Mouse (Mus musculus): ENCODE measurements around the gene Emc1. TPM values are rescaled to one million over a fixed set of nuclear protein-coding genes. Genes with fewer than 3 reads are reported as not detected.
A peak's percentile ranks its signal among the peaks of the same experiment; 100 is the strongest.

Gene Emc1
- polyA plus RNA-seq (2017; shearing (Covaris generic)) = 10 to 100 TPM; 19.5 to 25.3 (median 24.8) TPM

DNA sequence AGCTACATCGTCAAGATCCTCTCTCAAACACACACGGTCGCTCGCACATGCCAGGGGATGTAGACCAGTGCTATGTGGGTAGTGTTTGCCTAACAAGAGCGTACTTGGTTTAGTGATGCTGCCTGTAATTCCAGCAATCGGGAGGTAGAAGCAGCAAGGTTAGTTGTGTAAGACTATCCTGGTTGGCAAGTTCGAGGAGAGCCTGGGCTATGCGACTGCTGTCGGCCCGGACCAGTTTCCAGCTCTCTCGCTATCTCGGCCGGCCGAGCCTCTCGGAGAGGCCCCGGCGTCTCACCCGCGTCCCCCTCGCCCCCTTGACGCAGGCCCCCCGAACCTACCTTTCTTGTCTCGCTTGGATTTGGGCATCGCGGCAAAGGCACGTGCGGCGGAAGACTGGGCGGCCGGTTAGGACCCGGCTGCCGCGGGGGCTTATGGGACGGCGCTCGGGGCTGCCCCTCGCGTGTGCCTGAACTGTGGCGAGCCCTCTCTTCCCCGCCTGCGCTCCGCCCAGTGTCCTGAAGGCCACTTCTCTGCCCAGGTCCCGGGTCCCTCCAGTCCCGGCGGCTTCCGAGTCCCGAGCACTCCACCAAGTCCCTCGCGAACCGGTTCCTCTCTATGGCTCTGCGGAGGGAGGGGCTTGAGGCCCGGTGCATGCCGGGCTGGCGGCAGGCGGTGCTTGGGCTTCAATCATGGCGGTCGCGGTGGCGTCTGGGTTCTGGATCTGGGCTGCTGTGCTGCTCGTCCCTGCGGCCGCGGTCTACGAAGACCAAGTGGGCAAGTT, at the start of gene Emc1, which contains the start of the genes Mrto4 and Ubr4:
Gene Emc1, plus strand, starts transcription at position 657 of the 781 bp plus-strand sequence.
Gene Mrto4, minus strand, starts transcription at position 646 of the 781 bp plus-strand sequence.
Gene Ubr4, plus strand, starts transcription at position 679 of the 781 bp plus-strand sequence.
- peak; percentile 98 for ATAC-seq

DNA sequence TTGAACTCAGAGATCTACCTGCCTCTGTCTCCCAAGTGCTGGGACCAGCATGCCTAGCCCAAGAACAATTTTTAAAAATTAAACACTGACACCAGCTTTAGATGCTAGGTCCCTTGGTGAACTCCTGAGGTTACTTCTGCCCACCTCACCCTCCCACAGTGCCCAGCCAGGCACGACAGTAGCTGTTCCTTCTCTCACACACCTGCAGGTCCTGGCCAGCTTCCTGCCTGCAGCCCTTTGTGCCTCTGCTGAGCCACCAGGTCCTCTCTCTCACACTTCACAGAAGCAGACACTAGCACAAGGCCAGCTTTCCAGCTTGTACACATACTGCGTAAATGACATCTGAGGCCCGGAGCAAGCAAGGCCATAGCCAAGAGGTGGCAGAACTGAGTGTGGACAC, 46.9 kb upstream of the Emc1 start:
- ATAC-seq = no peak

DNA sequence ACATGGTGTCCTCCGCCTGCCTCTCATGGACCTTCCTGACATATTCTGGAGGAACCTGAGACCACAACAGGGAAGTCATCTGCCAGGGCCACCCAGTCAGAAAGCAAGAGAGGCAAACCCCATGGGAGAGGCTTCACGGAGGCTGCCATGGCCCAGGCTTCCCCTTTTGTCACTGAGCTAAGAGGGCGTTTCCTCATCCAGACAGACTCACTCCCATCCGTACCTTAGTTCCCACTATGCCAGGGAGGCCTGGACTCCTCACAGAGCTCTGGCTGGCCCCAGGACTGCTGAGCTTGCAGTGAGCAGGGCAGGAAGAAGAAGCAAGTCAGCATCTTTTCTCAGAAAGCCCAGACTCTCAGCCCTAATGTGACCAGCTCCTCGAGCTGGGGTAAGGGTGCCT, 44.5 kb upstream of the Emc1 start:
- no peak for ATAC-seq

DNA sequence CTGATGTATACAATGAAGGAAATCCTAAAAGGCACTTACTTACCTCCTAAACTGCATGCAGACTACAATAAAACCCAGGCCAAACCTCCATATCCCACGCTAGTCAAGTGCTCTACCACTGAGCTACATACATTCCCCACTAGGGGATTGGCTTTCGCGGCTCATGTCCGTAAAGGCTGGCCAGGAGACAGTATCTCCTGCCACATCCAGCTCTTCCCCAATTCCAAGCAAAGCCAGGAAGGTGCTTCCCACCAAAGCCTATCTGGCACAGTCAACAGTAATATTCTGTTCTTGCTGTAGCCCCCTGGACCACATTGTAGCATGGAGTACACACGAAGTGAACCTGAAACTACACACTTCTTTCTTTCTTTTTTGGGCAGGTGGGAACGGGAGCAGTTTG, 42.7 kb upstream of the Emc1 start:
- no peak for ATAC-seq

DNA sequence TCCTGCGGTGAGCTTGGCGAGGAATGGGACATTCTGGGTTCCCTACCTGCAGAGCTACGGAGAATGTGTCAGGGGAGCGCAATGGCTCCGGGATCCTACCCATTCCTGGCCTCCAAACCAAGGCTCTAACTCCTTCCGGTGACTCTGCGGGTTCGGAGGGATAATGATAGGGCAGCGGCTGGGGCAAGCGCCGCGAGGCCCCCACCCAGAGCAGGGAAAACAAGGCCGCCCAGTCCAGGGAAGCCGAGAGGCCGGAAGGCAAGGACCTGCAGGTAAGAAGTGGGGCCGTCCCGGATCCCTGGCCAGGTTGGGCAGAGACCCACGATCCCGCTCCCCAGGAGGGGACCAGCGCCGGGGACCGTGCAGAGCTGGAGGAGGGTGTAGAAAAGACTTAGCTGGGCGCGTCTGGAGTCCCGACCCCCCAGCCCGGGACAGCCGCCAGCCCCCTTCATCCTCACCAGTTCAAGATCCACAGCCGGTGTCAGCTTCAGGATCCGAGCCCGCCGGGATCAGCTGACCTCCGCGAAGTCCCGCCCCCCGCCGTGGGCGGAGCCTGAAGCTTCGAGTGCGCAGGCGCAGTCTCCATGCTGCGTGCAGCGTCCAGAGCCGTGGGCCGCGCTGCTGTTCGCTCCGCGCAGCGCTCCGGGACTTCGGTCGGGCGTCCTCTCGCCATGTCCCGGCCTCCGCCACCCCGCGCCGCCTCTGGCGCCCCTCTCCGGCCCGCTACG, 42.1 kb upstream of the Emc1 start, which contains the start of the genes Pqlc2 and Akr7a5:
Gene Pqlc2, minus strand, starts transcription at position 538 of the 728 bp plus-strand sequence.
Gene Akr7a5, plus strand, starts transcription at position 574 of the 728 bp plus-strand sequence.
- ATAC-seq = peak; percentile 81

DNA sequence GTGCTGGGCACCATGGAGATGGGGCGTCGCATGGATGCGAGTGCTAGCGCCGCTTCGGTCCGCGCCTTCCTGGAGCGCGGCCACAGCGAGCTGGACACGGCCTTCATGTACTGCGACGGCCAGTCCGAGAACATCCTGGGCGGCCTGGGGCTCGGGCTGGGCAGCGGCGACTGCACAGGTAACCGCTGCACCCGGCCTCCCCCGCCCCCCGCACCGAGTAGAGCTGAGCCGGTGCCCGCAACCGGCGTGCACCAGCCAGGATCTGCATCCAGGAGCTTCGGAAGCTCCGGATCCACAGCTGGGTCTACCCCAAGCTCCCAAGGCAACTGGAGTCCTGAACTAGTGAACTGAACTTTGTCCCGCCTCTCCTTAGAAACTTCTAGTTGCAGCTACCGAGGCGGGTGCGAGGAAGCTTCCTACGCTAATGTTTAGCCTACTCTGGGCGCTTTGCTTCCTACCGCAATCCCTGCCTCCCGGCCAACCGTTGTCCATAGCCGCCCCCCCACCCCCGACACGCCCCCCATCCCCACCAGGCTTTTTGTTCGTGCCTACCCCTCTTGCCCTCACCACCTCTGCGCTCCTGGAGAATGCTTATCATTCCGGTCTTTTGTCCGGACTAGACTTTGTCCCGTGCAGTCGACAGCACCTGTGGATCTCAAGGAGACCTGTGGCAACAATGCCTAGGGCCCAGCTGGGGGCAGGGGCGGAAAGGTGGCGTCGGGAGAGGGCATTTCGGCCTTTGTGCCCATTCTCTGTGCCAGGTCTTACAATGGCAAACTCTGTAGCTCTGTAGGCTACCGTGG, 41.3 kb upstream of the Emc1 start:
- ATAC-seq = peak; percentile 34

DNA sequence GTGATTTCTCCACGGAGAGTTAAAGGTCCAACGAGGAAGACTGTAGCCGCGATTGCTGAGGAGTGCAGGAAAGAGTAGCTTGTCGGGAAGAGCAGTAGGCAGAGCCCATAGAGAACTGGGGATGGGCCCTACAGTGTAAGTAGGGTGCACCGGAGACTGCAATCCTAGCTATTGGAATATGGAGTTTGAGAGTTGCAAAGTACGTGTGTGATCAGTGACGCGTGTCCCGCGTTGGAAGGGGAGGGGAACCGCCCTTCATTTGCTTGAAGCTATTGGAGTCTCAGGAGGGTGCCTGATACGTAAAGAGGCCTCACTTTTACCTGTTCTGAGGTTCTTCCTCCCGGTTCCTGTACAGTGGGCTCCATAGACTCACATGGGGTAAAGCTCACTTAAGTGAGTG, 40.7 kb upstream of the Emc1 start:
- ATAC-seq = no peak

DNA sequence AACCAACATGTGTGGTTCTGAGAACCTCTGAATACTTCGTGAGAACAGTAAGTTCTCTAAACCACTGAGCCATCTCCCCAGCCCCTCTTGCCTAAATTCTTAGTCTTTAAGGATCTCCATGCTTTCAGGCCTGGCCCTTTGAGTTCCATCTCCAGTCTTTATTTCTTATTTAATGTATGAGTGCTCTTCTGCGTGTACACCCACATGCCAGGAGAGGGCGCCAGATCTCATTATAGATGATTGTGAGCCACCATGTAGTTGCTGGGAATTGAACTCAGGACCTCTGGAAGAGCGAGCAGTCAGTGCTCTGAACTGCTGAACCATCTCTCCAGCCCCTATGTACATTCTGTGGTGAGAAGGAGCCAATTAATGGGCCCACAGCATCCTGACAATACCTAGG, 39.8 kb upstream of the Emc1 start:
- ATAC-seq = no peak

DNA sequence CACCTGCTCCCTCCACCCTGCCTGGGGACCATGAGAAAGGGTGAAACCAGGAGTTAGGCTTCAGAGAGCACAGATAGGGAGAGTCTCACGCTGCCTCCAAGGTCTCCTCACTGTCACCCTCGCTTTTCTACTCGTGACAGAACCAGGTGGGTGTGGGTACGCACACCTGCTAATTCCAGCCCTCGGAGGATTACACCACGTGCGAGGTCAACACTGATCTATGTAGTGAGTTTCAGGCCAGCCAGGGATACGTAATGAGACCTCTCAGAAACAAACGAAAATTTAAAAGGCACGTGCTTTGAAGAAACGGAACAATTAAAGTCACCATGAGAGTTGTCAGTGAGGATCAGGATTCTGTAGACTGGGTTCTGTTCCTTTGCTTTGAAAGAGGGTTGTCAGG, 33.9 kb upstream of the Emc1 start:
- ATAC-seq = no peak

DNA sequence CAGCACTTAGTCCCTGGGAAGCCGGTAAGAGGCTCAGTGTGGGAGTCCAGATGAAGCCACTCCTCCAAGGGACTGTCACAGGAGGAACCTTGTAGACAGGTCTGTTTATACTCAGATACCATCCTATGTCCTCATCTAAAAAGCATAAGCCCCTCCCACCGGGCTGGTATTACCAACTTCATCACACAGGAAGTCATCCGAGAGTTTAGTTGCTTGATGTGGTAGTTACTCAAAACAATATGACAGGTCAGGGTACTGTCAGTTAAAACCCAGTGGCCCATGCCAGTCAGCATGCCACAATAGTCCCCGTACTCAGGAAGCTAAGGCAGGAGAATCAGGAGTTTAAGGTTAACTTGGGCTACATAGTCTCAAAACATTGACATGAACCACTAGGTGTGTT, 32.6 kb upstream of the Emc1 start:
- peak; percentile 68 for ATAC-seq

DNA sequence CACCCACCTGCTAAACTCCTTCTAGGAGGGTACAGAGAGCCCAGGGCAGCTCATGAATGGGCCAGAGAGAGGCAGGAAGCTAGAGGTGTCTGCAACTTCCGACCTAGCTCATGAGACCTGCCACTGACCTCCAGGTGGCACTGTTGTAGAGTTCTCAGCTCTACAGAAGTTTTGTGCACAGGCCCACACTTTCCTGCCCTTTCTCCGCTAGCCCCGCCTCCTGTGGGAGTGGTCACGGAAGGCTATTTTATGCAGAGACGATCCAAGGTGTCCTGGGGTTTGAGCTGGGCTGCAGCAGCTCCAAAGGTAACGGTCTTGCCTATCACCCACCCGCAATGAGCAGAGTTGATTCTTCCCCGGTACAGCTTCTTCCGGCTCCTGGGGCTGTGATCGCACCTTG, 21.8 kb upstream of the Emc1 start:
- ATAC-seq = peak; percentile 100

DNA sequence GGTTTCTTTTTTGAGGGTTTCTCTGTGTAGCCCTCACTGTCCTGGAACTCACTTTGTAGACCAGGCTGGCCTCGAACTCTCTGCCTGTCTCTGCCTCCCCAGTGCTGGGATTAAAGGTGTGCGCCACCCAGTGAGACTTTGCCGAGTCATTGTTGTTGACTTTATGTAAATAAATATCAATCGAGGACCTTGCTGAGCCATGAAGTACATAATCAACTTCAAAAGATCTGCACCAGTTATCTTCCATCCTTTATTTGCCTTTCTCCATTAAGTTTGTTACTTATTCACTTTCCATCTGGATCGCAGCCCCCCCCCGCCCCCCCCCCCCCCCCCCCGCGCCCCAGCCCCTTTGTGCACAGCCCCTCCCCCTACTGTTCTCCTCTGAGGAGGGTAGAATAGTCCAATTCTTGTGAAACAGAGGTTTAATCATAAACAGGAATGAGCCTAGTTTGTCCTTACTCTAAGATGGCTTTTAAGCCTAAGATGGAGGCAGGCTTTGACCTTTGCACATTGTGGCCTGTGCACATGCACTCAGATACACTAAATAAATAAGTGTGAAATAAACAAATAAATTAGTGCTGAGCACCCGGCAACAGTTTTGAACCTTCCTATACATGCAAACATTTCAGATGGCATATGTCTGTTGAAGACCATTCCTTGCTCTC, 17.6 kb upstream of the Emc1 start:
- ATAC-seq = no peak

DNA sequence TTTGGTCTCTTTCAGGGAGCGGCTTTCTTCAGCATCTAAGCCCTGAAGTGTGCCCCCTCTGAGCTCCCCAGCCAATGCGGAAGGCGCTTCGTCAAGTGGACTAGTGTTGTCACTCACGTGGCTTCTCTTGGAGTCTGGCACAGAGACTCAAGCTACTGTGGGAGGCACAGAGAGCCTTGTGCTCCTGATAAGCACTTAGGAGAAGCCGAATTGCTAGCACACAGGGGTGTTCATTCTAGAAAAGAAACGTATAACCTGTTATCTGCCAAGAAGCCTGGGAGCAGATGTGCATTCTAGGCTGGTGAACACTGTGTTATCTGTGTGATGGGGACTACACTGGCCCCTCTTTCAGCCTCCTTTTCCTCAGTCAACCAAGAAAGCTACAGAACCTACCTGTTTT, 16.9 kb upstream of the Emc1 start:
- no peak for ATAC-seq

DNA sequence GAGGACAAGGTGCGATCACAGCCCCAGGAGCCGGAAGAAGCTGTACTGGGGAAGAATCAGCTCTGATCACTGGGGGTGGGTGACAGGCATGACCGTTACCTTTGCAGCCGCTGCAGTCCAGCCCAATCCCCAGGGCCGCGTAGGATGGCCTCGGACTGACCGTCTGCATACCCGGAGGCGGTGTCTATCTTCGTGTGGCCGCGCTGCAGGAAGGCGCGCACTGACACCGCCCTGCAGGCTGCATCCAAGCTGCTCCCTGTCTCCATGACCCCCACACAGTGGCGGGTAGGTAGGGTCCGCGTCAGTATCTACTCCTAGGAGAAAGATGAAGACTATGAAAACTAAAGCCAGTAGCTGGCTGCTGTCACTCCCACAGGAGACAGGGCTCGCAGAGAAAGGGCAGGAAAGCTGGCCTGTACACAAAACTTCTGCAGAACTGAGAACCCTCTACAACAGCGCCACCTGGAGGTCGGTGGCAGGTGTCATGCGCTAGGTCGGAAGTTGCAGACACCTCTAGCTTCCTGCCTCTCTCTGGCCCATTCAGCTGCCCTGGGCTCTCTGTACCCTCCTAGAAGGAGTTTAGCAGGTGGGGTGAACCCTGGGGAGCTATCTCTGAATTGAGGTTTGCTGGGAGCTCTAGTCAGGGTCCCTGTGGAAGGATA, 15.4 kb upstream of the Emc1 start:
- ATAC-seq = peak; percentile 96

DNA sequence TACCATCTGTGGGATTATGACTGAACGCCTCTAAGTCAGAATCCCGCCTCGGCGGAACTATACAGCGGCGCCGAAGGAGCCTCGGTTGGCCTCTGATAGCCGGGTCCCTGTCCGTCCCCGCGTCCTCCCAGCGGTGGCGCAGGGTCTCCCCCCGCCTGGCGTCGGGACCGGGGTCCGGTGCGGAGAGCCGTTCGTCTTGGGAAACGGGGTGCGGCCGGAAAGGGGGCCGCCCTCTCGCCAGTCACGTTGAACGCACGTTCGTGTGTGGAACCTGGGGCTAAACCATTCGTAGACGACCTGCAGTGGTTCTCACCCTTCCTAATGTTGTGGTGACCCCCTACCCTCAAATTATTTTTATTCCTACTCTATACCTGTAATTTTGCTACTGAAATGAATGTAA, 14.2 kb upstream of the Emc1 start:
- no peak for ATAC-seq

DNA sequence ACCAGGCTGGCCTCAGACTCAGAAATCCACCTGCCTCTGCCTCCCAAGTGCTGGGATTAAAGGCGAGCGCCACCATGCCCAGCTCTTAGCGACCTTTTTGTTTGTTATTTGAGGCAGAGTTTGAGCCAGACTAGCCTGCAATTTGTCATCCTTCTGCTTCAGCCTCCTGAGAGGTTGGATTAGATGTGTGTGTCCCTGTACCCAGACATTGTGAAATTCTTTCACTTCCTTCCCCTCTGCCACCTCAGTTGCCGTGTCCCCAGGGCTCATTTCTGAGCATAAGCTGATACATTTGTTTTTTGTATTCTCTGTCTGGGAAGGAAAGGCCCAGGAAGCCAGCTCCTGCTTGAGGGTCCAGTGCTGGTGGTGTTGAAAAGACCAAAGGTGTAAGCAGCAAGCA, 11.6 kb upstream of the Emc1 start:
- no peak for ATAC-seq

DNA sequence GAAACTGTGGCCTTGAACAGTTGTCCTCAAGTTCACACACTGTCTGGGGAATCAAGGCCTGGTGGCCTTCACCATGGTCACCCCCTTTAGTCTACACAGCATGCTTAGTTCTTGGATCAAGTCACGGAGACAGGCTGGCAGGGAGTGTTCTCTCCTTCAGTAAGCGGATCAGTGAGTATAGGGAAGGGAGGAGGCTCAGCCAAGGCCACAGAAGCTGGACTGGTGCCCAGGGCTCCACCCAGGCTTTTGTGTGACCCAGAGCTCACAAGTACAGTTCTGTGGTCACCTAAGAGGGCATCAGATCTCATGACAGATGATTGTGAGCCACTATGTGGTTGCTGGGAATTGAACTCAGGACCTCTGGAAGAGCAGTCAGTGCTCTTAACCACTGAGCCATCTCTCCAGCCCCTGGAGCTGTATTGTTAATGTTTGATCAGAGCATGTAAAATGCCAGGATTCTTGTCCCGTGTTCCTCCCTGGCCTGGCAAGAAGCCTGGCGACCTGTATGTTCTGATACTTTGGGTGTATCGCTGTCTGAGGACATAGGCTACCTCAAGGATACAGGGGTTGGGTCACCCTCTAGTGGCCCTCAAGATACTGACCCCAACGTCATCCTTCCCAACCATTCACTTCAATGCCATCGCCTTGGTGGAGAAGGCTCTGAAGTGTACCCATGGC, 10.7 kb upstream of the Emc1 start:
- ATAC-seq = no peak

DNA sequence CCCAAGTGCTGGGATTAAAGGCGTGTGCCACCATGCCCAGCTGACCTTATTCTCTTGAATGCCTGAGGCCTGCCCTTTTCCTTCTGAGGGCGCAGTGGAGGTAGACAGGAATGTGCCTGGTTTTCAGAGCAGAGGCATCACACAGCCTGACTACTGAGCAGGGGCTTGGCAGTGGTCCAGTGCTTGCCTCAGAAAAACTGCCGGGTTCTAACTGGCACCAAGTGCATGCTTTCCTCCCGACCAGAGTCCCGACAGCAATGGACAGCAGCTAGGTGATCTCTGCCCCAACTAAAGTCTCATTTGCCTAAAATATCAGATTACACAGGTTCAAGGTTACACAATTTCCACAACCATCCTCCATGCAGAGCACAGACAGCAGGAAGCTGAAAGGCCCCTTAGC, 8.7 kb upstream of the Emc1 start:
- no peak for ATAC-seq

DNA sequence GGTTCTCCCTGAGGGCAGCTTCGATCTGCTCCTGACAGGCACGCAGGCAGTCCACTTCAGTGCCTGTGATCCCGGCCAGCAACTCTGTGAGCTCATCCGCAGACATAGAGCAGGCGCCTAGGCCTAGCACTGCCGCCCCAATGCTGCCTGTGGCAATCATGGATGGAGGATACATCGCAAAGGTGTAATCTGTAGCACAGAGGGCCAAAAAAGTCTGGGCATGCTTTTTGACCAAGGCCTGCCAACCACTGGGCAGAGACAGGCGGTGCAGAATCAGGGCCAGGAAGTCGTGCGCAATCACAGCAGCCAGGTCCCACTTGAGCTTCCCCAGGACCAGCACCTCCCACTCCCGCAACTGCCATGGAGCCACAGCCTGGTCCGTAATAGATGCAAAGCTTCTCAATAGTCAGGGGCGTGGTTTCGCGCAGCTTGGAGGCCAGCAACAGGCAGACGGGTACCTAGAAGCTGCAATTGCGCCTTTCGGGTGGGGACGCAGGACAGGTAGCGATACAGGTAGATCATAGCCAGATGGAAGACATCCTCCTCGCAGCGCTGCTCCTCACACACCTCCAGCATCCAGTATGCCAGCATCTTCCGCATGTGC, 6.9 kb upstream of the Emc1 start:
- ATAC-seq = no peak

DNA sequence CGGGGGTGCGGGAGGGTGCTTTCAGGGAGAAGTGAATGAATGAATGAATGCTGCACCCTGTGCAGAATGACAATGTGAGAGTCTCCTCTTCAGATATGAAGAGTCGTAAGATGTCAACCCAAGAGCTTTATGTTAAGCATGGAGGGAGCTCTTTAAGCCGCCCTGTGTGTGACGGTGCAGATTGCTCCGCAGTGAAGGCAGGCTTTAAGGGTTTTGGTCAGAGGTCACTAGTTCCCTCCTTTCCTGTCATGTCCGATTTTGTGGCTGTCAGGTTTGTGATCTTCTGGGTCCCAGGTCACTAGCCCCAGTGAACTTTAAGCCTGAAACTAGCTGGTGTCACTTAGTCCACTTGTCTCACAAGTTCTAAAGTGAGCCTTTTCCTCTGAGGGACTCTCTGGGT, 445 bp downstream of the Emc1 start:
- ATAC-seq = no peak

DNA sequence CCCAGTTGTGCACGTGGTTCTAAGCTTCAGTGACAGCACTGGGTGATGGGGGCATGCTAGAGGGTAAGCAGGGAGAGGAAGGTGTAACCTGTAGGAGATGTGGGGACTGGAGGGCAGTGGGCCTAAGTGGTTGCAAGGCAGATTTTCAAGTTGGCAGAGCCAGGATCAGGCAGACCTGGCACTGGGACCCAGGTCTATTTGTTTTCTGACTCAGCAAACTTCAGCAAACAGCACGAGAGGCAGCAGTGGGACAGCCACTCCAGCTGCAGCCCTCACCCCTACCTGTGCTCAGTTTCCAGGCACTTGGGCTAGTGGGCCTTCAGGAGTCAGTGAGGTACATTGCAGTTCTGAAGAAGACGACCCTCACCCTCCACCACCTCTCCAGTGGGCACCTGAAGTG, 4.8 kb downstream of the Emc1 start:
- no peak for ATAC-seq

Measured in inflammation-experienced regulatory T-cells, adult 6 months (primary cell).